In genomic region chr1:167388571-167388970, GRCm38 (mm10) we compare ENCODE assay signal across 14 mouse cellular contexts. TPM values are rescaled to one million over a fixed set of nuclear protein-coding genes. Genes with fewer than 3 reads are reported as not detected.
DNase-seq lines count a peak whose midpoint lies in the region; ATAC-seq and TF ChIP-seq lines count a peak whose summit lies in the region.
"Had no signal": no experiment of that assay in that cellular context is flagged by ENCODE, and none has a peak within 500 bp of the region (broad histone marks: within the 10 kb centered on the region; RNA-seq: fewer than 3 reads in every experiment).

No protein-coding gene starts in this region.

- no peak for TF ChIP-seq EP300 in liver, embryonic 14.5 days (IDR thresholded peaks at IDR 0.05; ENCODE audit: low read depth)

- H3K9me3 ChIP-seq in liver, embryonic 11.5 days (ENCODE audit: control insufficient read depth, low read length) = no peaks in the 10 kb centered on the region
- no peaks in the 10 kb centered on the region for H3K9me3 ChIP-seq in liver, embryonic 14.5 days (ENCODE audit: control insufficient read depth, low read length)
- H3K9me3 ChIP-seq: hindbrain, embryonic 12.5 days; neural tube, embryonic 12.5 days had no signal

- H3K27ac ChIP-seq in liver, embryonic 11.5 days (ENCODE audit: low read depth, low read length) = peak overlapping the region; percentile 33; the same call in 1 of the 2 replicates
- H3K27ac ChIP-seq in liver, embryonic 14.5 days = peak overlapping the region; percentile 99
- H3K27ac ChIP-seq: hindbrain, embryonic 12.5 days; neural tube, embryonic 12.5 days had no signal

- H3K36me3 ChIP-seq in liver, embryonic 11.5 days (ENCODE audit: control insufficient read depth, insufficient read depth, low read length) = no peaks in the 10 kb centered on the region
- peaks cover 32% of the 10 kb centered on the region for H3K36me3 ChIP-seq in liver, embryonic 14.5 days (replicated peaks; ENCODE audit: control insufficient read depth, insufficient read depth, low read depth)
- H3K36me3 ChIP-seq: hindbrain, embryonic 12.5 days; neural tube, embryonic 12.5 days had no signal

- peak overlapping the region; percentile 64 for H3K4me2 ChIP-seq in liver, embryonic 11.5 days
- peak overlapping the region; percentile 81 for H3K4me2 ChIP-seq in liver, embryonic 14.5 days (ENCODE audit: low read depth)
- H3K4me2 ChIP-seq: hindbrain, embryonic 12.5 days; neural tube, embryonic 12.5 days had no signal

- WGBS in liver, embryonic 11.5 days = 81% methylated on average over 6 of the region's 6 CpGs
- WGBS in liver, embryonic 14.5 days (ENCODE audit: insufficient replicate concordance) = 83% methylated on average over 6 of the region's 6 CpGs

- ATAC-seq in liver, embryonic 11.5 days (replicated peaks; ENCODE audit: low FRiP score) = no peak
- ATAC-seq in liver, embryonic 14.5 days (ENCODE audit: insufficient read depth) = no peak
- ATAC-seq: forebrain, embryonic 16.5 days; inflammation-experienced regulatory T-cells, adult 6 months had no signal

- no peaks in the 10 kb centered on the region for H3K27me3 ChIP-seq in liver, embryonic 11.5 days (replicated peaks; ENCODE audit: control insufficient read depth, insufficient read depth, low read length)
- H3K27me3 ChIP-seq in liver, embryonic 14.5 days (ENCODE audit: control insufficient read depth, insufficient read depth, low read length) = no peaks in the 10 kb centered on the region

- H3K9ac ChIP-seq in liver, embryonic 11.5 days (ENCODE audit: low read depth, low read length) = peak overlapping the region; percentile 45; the same call in 1 of the 2 replicates
- H3K9ac ChIP-seq in liver, embryonic 14.5 days (replicated peaks) = peak overlapping the region; percentile 63
- H3K9ac ChIP-seq: hindbrain, embryonic 12.5 days; neural tube, embryonic 12.5 days had no signal

- TF ChIP-seq CTCF in liver, embryonic 14.5 days (IDR thresholded peaks at IDR 0.05; ENCODE audit: low read depth) = no peak

- peak; percentile 88 for DNase-seq in heart, adult 11 months
- DNase-seq in heart, adult 8-10 months (ENCODE audit: low spot score) = no peak
- no peak for DNase-seq in liver, embryonic 11.5 days (ENCODE audit: low spot score)
- DNase-seq in liver = no peak
- DNase-seq in liver, embryonic 14.5 days (ENCODE audit: low read depth in 3 of 3, low spot score in 3 of 3) = no peak
- DNase-seq in right cerebral cortex, adult 2 months (ENCODE audit: low spot score in 2 of 2) = no peak
- no peak for DNase-seq in kidney, adult 8-10 months
- DNase-seq: kidney, postnatal 10 days; left cerebral cortex, postnatal 4 days; lung, adult 18-20 months had no signal

- no peak overlapping the region for H3K4me3 ChIP-seq in liver, embryonic 11.5 days (ENCODE audit: low read depth, low read length)
- peak overlapping the region; percentile 16 to 17; a peak in 3 of 4 replicates for H3K4me3 ChIP-seq in liver, embryonic 14.5 days (ENCODE audit: insufficient read depth in 1 of 2, low read depth in 2 of 2, low read length in 2 of 2)
- H3K4me3 ChIP-seq: hindbrain, embryonic 12.5 days; neural tube, embryonic 12.5 days had no signal

- peaks cover 47% of the 10 kb centered on the region for H3K4me1 ChIP-seq in liver, embryonic 11.5 days (replicated peaks; ENCODE audit: control insufficient read depth, insufficient read depth, low read length)
- H3K4me1 ChIP-seq in liver, embryonic 14.5 days (replicated peaks; ENCODE audit: control insufficient read depth in 2 of 2, insufficient read depth in 2 of 2, low read length in 1 of 2) = peaks cover 71 to 77% of the 10 kb centered on the region in 2 experiments

RNA-seq across cellular contexts. Expression of gene Mgst3, which starts 5.1 kb away (rescaled TPM):
- 100 to 1,000 TPM; 345 to 380 (median 359) TPM for total RNA-seq in heart, adult 8-10 months (2022)
- polyA plus RNA-seq in liver, embryonic 11.5 days (2014; fragmentation: Nextera tagmentation; extraction: Ambion mirVana) = 242 and 253 TPM in 2 replicates
- 330 and 468 TPM in 2 replicates for polyA plus RNA-seq in liver, embryonic 14.5 days (2012; rRNA removed)
- polyA plus RNA-seq in liver, embryonic 14.5 days (2014; fragmentation: Nextera tagmentation; extraction: Ambion mirVana) = 596 and 611 TPM in 2 replicates

RNA-seq across cellular contexts. Expression of gene Aldh9a1, which starts 38.8 kb away (rescaled TPM):
- 10 to 100 TPM; 15.1 to 27.6 (median 20.4) TPM for total RNA-seq in heart, adult 8-10 months (2022)
- 112 and 129 TPM in 2 replicates for polyA plus RNA-seq in liver, embryonic 11.5 days (2014; fragmentation: Nextera tagmentation; extraction: Ambion mirVana)
- 21.9 and 28.1 TPM in 2 replicates for polyA plus RNA-seq in liver, embryonic 14.5 days (2012; rRNA removed)
- polyA plus RNA-seq in liver, embryonic 14.5 days (2014; fragmentation: Nextera tagmentation; extraction: Ambion mirVana) = 52.5 and 59.9 TPM in 2 replicates
